Mouse (Mus musculus) cortical plate, adult 2 months (tissue): ENCODE data around the gene Nfrkb.

ENCODE experiments used
- CTCF ChIP-seq: fragments of 200-500 bp; IDR thresholded peaks from 2 replicates; pipeline ENCODE4 v1.5.1; 2011; ENCODE audit warnings: mild to moderate bottlenecking, control low read depth, low read length; ENCODE audit not compliant: insufficient read depth; ENCODE audit errors: extremely low read depth
- POLR2A ChIP-seq: fragments of 200-500 bp; IDR thresholded peaks from 2 replicates; pipeline ENCODE4 v1.6.1; 2011; ENCODE audit warnings: mild to moderate bottlenecking, low read length, control low read depth; ENCODE audit not compliant: insufficient read depth; ENCODE audit errors: extremely low read depth

DNA sequence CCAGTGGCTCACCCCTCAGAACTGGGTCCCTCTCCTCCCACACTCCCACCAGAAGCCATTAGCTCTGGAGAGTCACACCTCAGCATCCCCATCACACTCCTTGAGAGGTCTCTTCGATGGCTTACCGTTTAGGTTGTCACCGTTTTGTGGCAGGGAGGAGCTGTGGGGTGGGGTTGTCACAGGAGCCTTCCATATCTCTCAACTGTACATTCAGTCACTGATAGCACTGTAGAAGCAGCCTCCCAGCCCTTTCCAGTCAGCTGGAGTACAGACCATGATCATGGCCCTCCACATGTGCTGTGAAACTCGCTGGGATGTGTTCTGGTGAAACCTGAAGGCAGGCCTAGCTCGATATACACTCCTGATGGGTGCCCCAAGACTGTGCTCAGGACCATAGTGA is 36.2 kb downstream of the Nfrkb start:
- TF ChIP-seq CTCF (no peak), POLR2A (no peak)
